Mouse (Mus musculus) spleen, embryonic (tissue): ENCODE data around the gene Zxdc.

Source experiments
- CTCF ChIA-PET: fragments of 350-600 bp; sonication (Branson Sonifier 250); formaldehyde crosslinking; loops from one replicate; lab custom pipeline; 2022; lab: Charles Lee

The Zxdc gene

DNA sequence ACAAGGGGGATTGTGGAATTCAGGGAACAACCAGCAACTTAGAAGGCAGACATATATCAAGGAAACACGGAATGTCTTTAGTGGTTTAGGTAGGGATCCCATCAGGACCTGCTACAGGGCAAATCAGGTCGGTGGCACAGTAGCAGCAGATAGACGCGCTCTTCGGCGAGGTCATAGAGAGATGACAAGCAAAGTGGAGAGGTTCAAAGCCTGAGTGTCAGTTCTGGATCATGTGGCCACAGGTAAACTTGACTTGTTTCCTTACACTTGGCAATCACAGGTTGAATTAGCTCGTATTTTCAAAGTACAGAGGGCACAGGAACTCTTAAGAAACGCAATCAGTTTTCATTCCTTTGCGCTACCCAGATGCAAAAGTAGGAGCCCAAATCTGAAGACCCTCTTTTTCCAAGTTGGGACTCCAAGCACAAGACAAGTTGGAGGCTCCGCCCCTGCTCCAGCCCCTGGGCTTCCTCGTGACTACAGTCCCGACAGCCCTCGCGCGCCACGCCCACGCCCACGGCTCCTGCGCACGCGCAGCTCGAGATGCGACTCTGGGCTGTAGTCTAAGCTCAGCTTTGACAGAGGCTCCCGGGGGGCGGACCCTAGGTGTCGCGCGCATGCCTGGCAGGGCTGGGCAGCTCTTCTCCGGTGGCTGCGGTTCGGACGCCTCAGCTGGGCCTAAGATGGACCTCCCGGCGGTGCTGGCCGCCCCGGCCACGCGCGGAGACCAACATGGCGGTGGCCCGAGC lies at the start of gene Zxdc:
Gene Zxdc (plus strand): TSS at position 517 of the 749 bp plus-strand sequence.
- CTCF ChIA-PET = no interaction called here

DNA sequence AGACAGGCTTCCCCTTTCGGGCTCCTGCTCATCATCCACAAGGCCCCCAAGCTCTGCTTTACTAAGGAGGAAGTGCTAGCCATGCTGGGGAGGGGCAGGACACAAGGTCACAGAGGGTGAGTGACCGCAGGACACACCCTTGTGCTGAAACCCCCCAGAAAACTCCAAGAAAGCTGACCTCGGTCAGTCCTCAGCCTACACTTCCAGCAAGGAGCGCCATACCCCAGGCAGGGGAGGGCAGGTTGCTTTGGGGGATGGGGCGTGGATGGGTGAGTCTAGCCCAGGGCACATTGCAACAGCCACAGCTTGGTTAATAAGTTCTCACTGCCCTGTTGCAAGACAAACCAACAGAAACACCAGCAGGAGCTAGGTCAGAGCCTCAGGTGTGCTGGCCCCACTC lies 48.9 kb upstream of the Zxdc start:
- CTCF ChIA-PET = no interaction called here

DNA sequence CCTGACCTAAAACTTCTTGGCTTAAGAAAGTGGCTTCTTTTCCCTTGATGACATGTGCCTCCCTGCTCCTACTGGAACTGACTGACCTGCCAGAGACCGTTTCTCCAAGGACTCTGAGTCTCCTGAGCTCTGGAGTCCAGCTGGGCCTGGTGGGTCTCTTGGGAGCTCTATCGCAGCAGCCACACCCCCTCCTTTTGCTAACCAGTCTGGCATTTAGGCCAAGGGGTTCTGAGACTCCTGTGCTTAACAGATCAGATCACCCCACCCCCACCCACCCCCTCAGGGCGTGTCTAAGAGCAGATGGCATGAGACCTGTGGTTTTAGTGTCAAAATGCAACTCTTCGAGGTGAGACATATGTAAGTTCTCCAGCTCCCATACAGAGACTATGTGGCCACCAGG lies 47.5 kb upstream of the Zxdc start:
- CTCF ChIA-PET = no interaction called here

DNA sequence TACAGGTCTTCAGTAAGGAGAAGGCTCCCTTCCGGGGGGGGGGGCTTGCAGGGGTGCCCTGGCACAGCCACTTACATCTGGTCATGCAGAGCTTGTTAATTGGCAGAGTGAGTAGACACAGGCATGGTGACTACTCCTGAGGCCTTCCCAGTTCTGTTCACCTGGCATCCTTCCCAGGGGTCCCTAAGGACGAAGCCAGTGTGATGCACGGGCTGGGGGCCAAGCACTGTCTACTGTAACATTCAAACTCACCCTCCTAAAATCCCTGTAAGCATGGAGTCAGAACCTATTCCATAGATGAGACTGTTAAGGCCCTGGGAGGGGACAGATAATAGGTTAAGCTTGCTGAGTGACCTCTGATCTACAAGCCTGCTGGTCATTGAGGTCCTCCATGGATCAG lies 45.3 kb upstream of the Zxdc start:
- CTCF ChIA-PET = no interaction called here

DNA sequence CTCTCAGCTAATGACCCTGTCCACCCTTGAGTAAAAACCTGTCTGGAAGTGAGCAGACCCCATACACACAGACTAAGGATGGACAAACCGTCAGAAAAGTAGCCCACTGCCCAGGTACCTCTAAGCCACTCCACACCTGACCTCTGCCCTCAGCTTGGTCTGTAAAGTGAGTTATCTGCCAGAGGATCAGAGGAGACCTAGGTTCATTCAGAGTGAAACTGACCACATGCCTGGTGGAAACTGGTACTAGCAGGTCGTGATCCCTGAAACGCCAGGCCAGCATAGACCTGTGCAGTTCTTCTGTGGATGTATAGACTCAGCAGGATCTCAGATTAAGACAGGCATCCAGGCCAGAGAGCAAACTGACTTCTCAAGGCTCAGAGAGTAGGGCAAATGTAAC lies 44.8 kb upstream of the Zxdc start:
- CTCF ChIA-PET = no interaction called here

DNA sequence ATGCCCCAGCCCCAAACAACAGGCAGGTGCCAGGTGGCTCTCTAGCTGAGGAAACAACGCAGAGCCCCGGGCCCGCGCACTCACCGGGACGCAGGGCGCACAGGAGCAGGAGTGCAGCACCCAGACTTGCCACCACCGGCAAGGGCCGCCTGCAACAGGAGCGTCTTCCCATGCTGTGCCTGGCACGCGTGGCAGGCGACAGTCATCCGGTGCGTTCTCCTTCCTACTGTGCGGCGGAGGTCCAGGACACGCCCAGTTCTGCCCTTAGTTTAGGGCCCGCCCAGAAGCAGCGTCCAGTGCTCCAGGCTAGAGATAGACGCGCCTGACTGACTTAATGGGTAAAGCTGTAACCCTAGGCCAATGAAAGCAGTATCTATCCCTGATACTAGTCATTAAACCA lies 44.3 kb upstream of the Zxdc start, which contains the start of gene Chst13:
Gene Chst13 (minus strand): TSS at position 195 of the 400 bp plus-strand sequence.
- CTCF ChIA-PET = no interaction called here

DNA sequence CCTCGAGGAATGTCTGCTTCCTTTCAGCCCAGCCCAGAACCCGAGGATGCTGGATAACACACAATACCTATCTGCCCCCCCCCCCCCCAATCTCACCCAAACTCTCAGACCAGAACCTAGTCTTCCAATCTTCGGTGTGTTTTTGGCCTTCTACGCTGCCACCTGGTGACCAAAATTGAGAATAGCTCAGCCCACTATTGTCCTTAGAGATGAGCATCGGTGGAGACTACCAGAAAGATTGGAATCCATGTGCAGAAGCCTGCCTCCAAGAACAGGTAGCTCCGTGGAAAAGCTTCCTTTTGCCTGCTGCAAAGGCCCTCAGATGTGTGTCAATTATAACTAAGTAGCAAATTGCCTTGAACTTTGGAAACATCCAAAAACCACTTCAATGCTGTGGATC lies 41.6 kb upstream of the Zxdc start:
- CTCF ChIA-PET = no interaction called here

DNA sequence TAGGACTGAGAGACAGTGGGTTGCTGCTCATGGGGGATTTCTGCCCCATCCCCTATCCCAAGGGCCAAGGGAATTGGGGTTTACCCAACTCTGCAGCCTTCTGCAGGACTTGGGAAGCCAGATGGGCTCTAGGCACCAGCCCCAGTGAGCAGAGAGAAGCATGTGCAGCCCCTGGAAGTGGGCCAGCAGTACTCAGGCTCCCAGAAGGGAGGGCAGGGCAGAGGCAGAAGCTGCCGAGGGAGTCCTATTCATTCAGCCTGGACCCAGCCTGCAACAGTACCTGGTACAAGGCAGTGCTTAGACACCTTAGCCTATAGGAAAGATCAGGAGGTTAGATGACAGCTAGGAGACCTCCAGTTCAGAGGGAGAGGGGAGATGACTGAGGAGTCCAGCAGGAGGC lies 39.3 kb upstream of the Zxdc start:
- CTCF ChIA-PET = no interaction called here

DNA sequence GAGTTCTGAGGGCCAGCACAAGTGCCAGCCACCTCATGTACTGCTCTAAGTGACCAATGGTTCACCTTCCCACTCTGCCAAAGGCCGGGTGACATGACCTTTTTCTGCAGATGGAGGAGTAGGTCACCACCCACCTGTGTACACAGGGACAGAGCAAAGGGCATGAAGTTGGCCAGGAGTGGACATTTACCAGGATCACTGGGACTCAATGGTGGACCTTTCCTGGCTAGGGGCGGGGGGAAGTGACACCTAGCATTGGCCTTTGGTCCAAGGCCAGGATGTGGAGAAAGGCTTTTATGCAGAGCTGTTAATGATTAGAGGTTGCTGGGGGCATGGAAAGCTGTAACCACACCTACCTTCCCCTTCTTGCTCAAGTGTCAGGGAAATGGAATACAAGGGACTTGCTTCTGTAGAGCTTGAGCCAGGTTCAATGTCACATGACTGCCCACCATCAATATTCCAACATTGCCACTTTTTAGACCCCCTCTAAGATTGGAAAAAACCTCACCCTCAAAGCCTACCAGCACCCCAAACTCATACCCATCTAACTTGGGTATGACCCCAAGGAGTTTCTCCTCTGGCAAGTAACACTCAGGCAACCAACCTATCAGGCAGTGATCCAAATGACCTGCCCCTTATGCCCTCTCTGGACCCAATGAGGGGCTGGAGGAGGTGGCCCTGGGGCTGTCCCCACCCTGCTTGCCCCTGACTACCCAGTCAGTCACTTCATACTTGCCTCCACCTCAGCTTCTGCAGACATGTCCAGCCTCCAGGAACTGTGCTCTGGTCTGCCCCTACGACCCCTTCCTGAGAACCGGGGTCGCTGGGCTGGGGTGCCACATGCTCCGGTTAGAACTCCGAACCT lies 36.5 kb upstream of the Zxdc start, which contains the start of gene Uroc1:
Gene Uroc1 (plus strand): TSS at position 724 of the 865 bp plus-strand sequence.
- CTCF ChIA-PET = no interaction called here

DNA sequence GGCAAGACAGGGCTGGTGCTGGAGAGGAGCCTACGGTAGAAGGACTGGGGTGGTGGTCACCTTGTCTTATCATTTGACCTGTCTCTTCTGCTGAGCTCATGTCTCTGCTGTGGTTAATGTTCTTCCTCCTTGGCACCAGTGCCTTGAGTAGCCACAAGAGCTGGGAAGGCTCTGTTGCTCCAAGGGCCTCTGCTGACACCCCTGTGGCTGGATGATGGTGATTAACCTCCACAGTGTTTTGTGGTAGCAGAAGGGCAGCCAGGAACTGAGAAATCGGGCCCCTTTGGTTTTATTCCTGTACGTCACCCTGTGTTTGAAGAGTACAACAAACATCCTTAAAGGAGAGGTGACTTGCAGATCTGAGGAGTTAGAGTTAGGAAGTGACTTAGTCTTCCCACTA lies 35.0 kb upstream of the Zxdc start:
- CTCF ChIA-PET = interaction anchor here (0.6 kb wide), 1 partner anchor 1175 kb away, joined by 3 read pairs; no protein-coding TSS in a partner anchor

DNA sequence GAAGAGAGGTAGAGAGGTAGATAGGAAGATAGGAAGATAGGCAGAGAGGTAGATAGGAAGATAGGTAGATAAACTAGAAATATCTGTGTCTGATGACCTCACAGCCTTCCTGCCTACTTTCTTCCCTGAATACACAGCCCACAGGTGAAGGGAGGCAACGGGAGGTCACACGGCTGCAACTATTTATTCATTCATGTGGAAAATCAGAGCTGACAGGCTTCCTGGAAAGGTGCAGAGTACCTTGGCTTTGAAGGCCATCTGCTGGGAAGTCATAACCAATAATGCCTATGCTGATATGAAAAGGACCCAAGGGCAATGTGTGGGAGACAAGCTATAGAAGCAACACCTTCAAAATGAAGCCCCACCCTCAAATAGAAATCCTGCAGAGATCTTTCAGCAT lies 26.9 kb upstream of the Zxdc start:
- CTCF ChIA-PET = no interaction called here

DNA sequence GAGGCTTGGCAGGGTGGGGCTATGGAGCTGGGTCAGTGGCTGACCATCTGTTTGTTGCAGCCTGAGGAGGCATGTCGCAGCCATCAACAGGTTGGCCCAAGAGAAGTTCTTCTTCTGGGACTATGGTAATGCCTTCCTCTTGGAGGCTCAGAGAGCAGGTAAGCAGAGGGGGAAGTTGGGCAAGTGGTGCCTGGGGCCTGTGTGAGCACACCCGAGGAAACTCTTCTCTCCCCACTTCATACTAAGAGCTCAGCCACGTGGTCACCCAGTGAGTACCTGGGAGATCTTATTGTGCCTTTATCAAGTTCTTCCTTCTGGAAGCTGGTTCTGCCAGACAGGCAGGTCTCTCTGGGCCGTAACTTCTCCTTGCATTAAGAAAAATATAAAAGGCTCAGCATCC lies 22.1 kb upstream of the Zxdc start:
- CTCF ChIA-PET = no interaction called here

DNA sequence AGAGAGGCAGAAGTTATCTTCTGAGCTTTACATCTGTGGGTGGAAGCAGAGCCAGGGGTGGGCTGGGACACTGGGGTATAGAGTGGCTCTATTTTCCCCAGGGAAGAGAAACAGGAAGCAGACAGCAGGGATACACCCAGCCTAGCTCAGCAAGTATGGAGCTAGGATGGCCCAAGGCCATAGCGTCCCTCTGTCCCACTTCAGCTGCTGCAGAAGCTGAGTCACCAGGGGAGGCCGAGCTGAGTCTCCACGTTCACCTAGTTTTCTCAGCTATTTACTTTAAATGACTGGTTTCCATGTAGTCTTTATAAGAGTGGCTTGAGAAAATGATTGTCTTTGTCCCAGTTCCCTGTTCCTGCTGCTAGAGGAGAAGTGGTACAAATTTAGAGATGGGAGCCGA lies 20.8 kb upstream of the Zxdc start:
- CTCF ChIA-PET = no interaction called here

DNA sequence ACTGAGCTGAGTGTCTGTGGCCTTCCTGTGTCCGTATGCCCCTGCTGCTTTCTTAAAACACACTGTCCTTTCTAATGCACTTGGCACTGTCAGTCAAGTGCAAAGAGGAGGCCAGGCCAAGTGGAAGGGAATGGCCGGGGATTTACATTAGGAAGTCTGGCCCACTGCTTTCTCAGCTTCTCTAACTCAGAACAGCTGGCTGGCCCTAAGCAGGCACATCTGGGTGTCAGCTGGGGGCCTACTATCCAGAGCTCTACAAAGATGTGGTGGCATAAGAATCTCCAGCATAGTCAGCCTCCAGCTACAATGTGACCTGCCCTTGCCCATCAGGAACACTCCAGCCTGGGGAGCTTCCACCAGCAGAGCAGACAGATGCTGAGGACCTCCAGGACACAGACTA lies 19.3 kb upstream of the Zxdc start:
- CTCF ChIA-PET = no interaction called here

DNA sequence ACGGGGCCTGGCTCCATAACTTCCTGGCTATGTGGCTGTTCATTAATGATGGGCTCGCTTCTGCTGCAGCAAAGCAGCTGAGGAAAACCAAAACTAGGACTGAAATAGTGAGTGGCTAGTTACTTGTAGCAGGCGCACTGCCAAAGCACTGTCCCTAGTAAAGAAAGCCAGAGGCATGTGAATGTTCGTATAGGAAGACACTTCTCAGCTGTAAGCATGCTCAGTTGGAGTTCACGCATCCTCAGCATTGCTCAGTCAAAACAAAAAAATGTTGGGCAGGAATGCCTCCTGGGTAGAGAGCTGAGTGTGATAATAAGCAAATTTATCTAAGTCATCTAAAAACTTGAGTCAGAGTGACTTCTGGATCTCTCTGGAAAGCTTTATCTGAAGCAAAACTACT lies 11.2 kb upstream of the Zxdc start:
- CTCF ChIA-PET = no interaction called here

DNA sequence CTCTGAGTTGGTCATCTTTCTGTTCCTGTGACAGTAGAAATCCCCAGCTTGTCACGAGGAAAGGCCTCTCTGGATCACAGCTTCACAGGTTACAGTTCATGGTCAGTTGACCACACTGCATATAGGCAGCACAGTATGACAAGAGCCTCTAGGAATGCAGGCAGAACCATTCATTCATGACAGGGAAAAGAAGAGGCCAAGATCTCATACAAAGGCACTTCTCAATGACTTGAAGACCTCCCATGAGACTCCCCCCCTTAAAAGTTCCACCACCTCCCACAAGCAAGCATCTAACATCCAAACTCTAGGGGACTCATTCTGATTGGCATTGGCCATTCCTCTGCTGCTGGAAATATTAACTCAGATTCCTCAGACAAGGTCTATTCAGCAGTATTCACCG lies 9.8 kb upstream of the Zxdc start:
- CTCF ChIA-PET = no interaction called here

DNA sequence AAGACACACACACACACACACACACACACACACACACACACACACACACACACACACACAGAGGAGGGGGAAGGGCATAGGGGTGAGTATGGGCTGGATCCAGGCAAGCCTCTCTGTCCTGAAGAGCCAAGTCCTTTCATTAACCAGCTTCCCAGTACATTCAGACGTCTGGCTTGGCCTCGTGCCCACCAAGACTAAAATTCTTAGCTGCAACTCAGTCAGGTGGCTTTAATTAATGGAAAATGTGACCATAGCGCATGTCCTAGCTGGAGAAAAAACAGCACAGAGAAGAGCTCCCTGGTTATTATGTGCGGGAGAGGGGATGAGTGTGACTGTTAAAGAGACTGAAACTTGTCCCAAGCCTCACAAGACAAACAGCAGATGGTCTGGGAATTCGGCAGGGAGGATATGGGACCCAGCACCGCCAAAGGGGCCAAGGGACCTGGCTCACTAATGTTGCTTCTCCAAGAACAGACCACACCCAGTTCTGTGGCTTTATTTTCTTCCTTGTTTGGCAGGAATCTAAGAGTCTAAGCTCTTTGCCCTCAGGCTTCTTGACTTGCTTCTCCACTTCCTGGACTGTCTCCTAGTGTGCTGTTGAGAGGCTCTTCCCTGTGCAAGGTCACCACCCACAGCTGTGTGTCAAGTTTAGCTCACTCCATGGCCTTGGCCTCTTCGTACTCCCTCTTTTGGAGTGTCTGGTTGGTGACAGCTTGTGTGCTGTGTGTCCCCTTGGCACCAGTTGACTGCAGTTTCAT lies 9.1 kb upstream of the Zxdc start:
- CTCF ChIA-PET = no interaction called here

DNA sequence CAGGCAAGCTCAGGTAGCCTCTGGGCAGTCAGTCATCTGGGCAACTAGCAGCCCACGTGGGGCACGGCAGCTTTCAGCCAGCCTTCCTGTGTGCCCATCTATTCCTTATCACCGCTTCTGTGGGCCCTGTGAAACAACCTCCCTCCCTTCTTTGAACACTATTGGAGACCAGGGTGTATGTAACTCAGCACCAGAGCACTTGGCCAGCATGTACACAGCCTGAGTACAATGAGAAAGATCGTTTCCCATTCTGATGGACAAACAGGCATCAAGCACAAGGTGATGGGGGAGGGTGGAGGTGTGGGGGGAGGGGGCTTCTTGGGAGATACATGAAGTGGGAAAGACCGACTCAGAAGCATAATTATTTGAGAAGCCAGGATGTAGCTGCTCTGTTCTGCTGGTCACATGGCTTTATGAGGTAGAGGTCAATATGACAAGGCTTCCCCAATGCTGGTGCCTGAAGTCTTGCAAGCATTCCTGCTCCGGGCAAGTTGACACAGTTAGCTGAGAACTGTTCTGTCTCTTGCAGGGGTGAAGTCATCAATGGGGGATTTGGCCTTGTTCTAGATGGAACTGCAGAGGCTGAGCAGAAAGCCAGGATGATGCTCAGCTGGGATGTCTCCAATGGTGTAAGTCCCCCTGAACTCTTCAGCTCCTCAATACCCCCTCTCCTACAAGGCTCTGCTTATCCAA lies 8.2 kb upstream of the Zxdc start:
- CTCF ChIA-PET = interaction anchor here (0.5 kb wide), 1 partner anchor 24 kb away, joined by 7 read pairs; no protein-coding TSS in a partner anchor

DNA sequence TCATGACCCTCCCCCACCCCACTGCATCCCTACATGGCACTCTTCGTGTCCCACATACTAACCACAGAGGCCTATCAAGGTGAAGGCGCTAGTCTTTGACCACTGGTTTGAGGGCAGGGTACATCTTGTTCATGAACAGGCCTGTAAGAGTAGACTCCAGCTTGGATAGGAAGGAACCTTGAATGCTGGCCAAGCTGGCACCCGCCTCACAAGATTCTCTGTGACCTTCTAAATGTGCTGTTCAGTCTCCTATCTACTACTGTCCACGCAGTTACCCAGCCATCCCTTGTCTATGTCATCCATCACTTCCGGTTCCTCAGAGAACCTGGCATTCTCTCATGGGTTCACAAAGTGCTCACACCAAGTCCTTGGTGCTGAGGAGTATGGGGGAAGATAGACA lies 6.0 kb upstream of the Zxdc start:
- CTCF ChIA-PET = no interaction called here

DNA sequence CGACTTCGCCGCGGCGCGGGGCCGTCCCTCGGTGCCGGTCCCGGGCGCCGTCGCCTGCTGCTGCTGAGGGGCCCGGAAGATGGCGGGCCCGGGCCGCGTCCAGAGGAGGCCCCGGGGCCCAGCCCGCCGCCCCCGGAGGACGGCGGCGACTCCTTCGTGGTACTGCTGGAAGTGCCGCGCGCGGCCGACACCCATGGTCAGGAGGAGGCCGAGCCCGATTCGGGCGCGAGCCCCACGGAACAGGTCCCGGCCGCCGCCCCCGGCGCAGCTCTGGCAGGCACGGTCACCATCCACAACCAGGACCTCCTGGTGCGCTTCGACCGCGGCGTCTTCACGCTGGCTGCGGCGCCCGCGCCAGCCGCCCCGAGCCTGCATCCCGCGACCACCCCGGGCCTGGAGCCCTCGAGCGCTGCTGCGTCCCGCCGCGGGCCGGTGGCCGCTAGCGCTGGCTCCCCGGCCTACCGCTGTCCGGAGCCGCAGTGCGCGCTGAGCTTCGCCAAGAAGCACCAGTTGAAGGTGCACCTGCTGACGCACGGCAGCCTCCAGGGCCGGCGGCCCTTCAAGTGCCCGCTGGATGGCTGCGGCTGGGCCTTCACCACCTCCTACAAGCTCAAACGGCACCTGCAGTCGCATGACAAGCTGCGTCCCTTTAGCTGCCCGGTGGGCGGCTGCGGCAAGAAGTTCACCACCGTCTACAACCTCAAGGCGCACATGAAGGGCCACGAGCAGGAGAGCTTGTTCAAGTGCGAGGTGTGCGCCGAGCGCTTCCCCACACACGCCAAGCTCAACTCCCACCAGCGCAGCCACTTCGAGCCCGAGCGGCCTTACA lies 647 bp downstream of the Zxdc start:
- CTCF ChIA-PET = no interaction called here

DNA sequence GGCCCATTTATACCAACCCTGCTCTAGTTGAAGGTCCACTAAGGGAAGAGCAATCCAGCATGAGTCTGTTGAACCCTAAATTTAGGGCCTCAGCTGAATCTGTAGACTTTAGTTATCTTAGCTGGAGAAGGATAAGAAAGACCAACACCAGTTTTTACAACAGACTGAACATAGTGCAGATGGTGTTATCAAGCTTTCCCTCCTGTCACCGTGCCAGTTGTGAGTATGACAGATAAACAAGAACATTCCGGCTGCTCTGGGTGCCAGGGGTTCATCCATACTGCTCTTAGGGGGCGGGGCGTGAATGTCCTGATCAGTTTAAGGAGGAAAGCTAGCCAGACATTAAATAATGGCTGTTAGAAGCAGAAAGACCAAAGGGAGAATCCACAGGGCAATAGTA lies 5.4 kb downstream of the Zxdc start:
- CTCF ChIA-PET = no interaction called here
